Mouse (Mus musculus) ES-E14 (cell line): ENCODE data around the gene Elmo1. TPM values are rescaled to one million over a fixed set of nuclear protein-coding genes. Genes with fewer than 3 reads are reported as not detected.

Experiments
- DNase-seq: peaks from one replicate; pipeline ENCODE4 v3.0.0-alpha.2; 2013; ENCODE audit warnings: low read depth, low spot score
- H3K27ac ChIP-seq: 2 replicates; pipeline ENCODE4 v1.5.1; 2012; ENCODE audit warnings: low read depth, mild to moderate bottlenecking, low read length, moderate library complexity, mixed read lengths; ENCODE audit not compliant: poor library complexity, insufficient read depth, severe bottlenecking
- H3K36me3 ChIP-seq: 2 replicates; pipeline ENCODE4 v1.6.1; 2012; ENCODE audit warnings: mild to moderate bottlenecking, low read length, moderate library complexity, mixed read lengths; ENCODE audit not compliant: control insufficient read depth, poor library complexity, insufficient read depth, severe bottlenecking
- H3K4me1 ChIP-seq, 2 experiments: fragments of 150-350 bp in 1 of 2; sonication (generic) in 1 of 2; 2 replicates each; pipeline ENCODE4 v1.6.1; 2012; ENCODE audit warnings: low read length in 2 of 2, mild to moderate bottlenecking in 1 of 2, mixed read lengths in 1 of 2; ENCODE audit not compliant: control insufficient read depth in 2 of 2, insufficient read depth in 2 of 2, poor library complexity in 1 of 2
- H3K4me3 ChIP-seq, 2 experiments: fragments of 150-350 bp in 1 of 2; sonication (generic) in 1 of 2; 2 replicates each; pipeline ENCODE4 v1.5.1; 2012; ENCODE audit warnings: low read length in 2 of 2, low read depth in 1 of 2, mild to moderate bottlenecking in 1 of 2, mixed read lengths in 1 of 2; ENCODE audit not compliant: insufficient read depth in 1 of 2, poor library complexity in 1 of 2, severe bottlenecking in 1 of 2
- H3K9ac ChIP-seq: 2 replicates; pipeline ENCODE4 v1.6.1; 2012; ENCODE audit warnings: low read depth, mild to moderate bottlenecking, low read length, mixed read lengths; ENCODE audit not compliant: poor library complexity, insufficient read depth, severe bottlenecking
- H3K9me3 ChIP-seq: fragments of 150-350 bp; sonication (generic); 2 replicates; pipeline ENCODE4 v1.6.1; 2012; ENCODE audit warnings: low read depth, mild to moderate bottlenecking, low read length; ENCODE audit not compliant: control insufficient read depth, insufficient read depth
- CHD2 ChIP-seq: IDR thresholded peaks from 2 replicates; pipeline ENCODE4 v1.6.1; 2014; ENCODE audit warnings: mild to moderate bottlenecking, low read depth, low read length, inconsistent platforms
- HCFC1 ChIP-seq: IDR thresholded peaks from 2 replicates; pipeline ENCODE4 v1.6.1; 2012; ENCODE audit warnings: low read length, inconsistent platforms, borderline replicate concordance; ENCODE audit not compliant: insufficient read depth
- MAFK ChIP-seq: IDR thresholded peaks from 2 replicates; pipeline ENCODE4 v1.6.1; 2014; ENCODE audit warnings: mild to moderate bottlenecking, low read depth, low read length, inconsistent platforms; ENCODE audit not compliant: insufficient read depth
- ZC3H11A ChIP-seq: IDR thresholded peaks from 2 replicates; pipeline ENCODE4 v1.6.1; 2012; ENCODE audit warnings: low read depth, mild to moderate bottlenecking, inconsistent platforms, low read length, borderline replicate concordance
- ZNF384 ChIP-seq: IDR thresholded peaks from 2 replicates; pipeline ENCODE4 v1.6.1; 2012; ENCODE audit warnings: low read depth, low read length, inconsistent platforms
- in situ Hi-C, 2 experiments: fragments of 600-800 bp; cut with MboI; formaldehyde crosslinking; loops; one replicate each; pipeline ENCODE4 v1.15.1; 2025; ENCODE audit warnings: low sequenced_read_pairs in 2 of 2, inconsistent platforms in 1 of 2; ENCODE audit not compliant: unreplicated experiment in 2 of 2
- total RNA-seq: library from RNA; depleted of rRNA; stranded (reverse); fragments of 300-350 nt; gene quantifications from 2 replicates; pipeline ENCODE4 v1.2.3, GENCODE M21; 2012

Gene Elmo1
- total RNA-seq, 1 experiment: 3.7 TPM

GRCm38 (mm10) chr13:20072043-20072442 is 18.4 kb upstream of the Elmo1 start:
- DNase-seq: no peak
- H3K4me3 ChIP-seq: no peak overlapping the region
- H3K9me3 ChIP-seq: no peaks in the 10 kb centered on the region
- no peak overlapping the region for H3K9ac ChIP-seq
- no peaks in the 10 kb centered on the region for H3K36me3 ChIP-seq
- in situ Hi-C loops: no loop called here
- H3K27ac ChIP-seq: no peak overlapping the region
- TF ChIP-seq MAFK (no peak), CHD2 (no peak), ZNF384 (no peak)
- no peaks in the 10 kb centered on the region for H3K4me1 ChIP-seq

GRCm38 (mm10) chr13:20072994-20073393 is 17.4 kb upstream of the Elmo1 start:
- H3K9me3 ChIP-seq: no peaks in the 10 kb centered on the region
- no peak overlapping the region for H3K9ac ChIP-seq
- in situ Hi-C loops: no loop called here
- H3K4me3 ChIP-seq: no peak overlapping the region
- TF ChIP-seq MAFK: no peak
- no peak for TF ChIP-seq ZNF384
- TF ChIP-seq ZC3H11A: no peak
- no peak for TF ChIP-seq HCFC1
- TF ChIP-seq CHD2: no peak
- no peak for DNase-seq
- H3K4me1 ChIP-seq: no peaks in the 10 kb centered on the region
- no peaks in the 10 kb centered on the region for H3K36me3 ChIP-seq
- H3K27ac ChIP-seq: no peak overlapping the region

DNA sequence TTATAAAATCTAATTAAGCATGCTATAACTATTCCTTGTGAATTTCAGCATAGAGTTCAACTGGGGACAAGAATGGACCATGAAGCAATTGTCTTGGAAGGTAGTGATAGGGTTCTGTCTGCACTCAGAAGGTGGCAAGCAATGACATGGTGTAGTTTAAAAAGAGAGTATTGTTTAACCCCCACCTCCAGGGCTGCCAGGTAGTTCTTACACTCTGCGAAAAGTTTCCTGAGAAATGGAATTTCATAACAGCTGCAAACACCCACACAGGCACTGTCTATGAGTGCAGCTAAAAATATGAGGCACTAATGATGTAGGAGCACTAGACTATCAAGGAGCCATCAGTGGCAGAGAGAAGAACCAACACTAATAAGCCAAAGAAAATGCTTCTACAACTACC is 13.9 kb upstream of the Elmo1 start:
- Histone ChIP-seq H3K27ac (no peak overlapping the region), H3K4me3 (no peak overlapping the region), H3K4me1 (no peaks in the 10 kb centered on the region), H3K9me3 (no peaks in the 10 kb centered on the region), H3K9ac (no peak overlapping the region), H3K36me3 (no peaks in the 10 kb centered on the region)
- in situ Hi-C loops: no loop called here
- TF ChIP-seq ZNF384 (no peak), CHD2 (no peak), ZC3H11A (no peak)
- DNase-seq: no peak

- no peak overlapping the region for H3K9ac ChIP-seq
- no peaks in the 10 kb centered on the region for H3K36me3 ChIP-seq
- no peak overlapping the region for H3K27ac ChIP-seq
- no peaks in the 10 kb centered on the region for H3K9me3 ChIP-seq
- in situ Hi-C loops: no loop called here
- H3K4me1 ChIP-seq: no peaks in the 10 kb centered on the region
- TF ChIP-seq ZNF384 (no peak), HCFC1 (no peak), MAFK (no peak), ZC3H11A (no peak), CHD2 (no peak)
- no peak overlapping the region for H3K4me3 ChIP-seq
- DNase-seq: no peak
Measured at GRCm38 (mm10) chr13:20077237-20077636, 13.2 kb upstream of the Elmo1 start.
